Mouse (Mus musculus): ENCODE data around the gene Tlr6. TPM values are rescaled to one million over a fixed set of nuclear protein-coding genes. Genes with fewer than 3 reads are reported as not detected.

Tlr6 gene
- polyA plus RNA-seq, 1 experiment from 2014 or later: 0.32 TPM

GRCm38 (mm10) chr5:64968961-64969860, 9.3 kb upstream of the Tlr6 start:
- Histone ChIP-seq H3K36me3 (ENCODE audit: insufficient read depth, low read length) (no peaks in the 10 kb centered on the region), H3K9me3 (replicated peaks; ENCODE audit: low read length) (no peaks in the 10 kb centered on the region), H3K4me3 (replicated peaks; ENCODE audit: low read depth, low read length) (peak overlapping the region; percentile 79), H3K4me2 (ENCODE audit: low read length) (peak overlapping the region; percentile 84), H3K9ac (ENCODE audit: low read depth, low read length) (peak overlapping the region; percentile 90), H3K27me3 (ENCODE audit: insufficient read depth, low read length) (no peaks in the 10 kb centered on the region), H3K4me1 (replicated peaks; ENCODE audit: insufficient read depth, low read length) (no peaks in the 10 kb centered on the region; the same call in 1 of the 2 replicates), H3K27ac (peak overlapping the region; percentile 83)
- 7% methylated on average over 14 of the region's 14 CpGs for WGBS
- ATAC-seq (replicated peaks; ENCODE audit: low FRiP score, low read depth): peak; percentile 71
- peak; percentile 65 for DNase-seq (ENCODE audit: low spot score)
- TF ChIP-seq CTCF (IDR thresholded peaks at IDR 0.05; ENCODE audit: low read depth): no peak; the same call in 1 of the 2 replicates

- Histone ChIP-seq H3K9me3 (replicated peaks; ENCODE audit: low read length) (no peaks in the 10 kb centered on the region), H3K27ac (no peak overlapping the region), H3K4me3 (replicated peaks; ENCODE audit: low read depth, low read length) (no peak overlapping the region), H3K9ac (ENCODE audit: low read depth, low read length) (no peak overlapping the region), H3K4me2 (ENCODE audit: low read length) (no peak overlapping the region), H3K4me1 (replicated peaks; ENCODE audit: insufficient read depth, low read length) (no peaks in the 10 kb centered on the region), H3K27me3 (ENCODE audit: insufficient read depth, low read length) (no peaks in the 10 kb centered on the region), H3K36me3 (ENCODE audit: insufficient read depth, low read length) (no peaks in the 10 kb centered on the region)
- 83% methylated on average over 3 of the region's 3 CpGs for WGBS
- DNase-seq (ENCODE audit: low spot score): no peak
- no peak for ATAC-seq (replicated peaks; ENCODE audit: low FRiP score, low read depth)
- TF ChIP-seq CTCF (IDR thresholded peaks at IDR 0.05; ENCODE audit: low read depth): no peak
Observed at GRCm38 (mm10) chr5:64963735-64964134, 3.8 kb upstream of the Tlr6 start.

DNA sequence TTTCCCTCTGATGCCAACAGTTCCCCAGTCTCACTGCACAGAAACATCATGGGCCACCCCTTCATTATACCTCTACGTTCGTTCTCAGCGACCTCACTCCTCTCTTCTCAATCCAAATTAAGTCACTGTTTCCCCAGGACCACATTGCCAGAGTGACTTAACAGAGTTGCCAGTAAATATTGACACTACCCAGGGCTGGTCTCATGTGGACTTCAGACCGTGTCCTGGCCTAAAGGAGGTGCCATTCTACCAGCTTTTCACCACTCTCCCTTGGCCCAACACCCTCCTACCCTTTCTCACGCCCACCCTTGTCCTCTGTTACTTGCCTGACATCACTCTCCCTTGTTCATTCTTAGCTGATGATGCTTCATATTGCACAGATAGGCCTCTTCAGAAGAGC, 3.4 kb upstream of the Tlr6 start:
- no peak for DNase-seq (ENCODE audit: low spot score)
- no peak for ATAC-seq (replicated peaks; ENCODE audit: low FRiP score, low read depth)
- H3K27me3 ChIP-seq (ENCODE audit: insufficient read depth, low read length): no peaks in the 10 kb centered on the region
- no peak overlapping the region for H3K9ac ChIP-seq (ENCODE audit: low read depth, low read length)
- no peak overlapping the region for H3K4me2 ChIP-seq (ENCODE audit: low read length)
- no peak for TF ChIP-seq CTCF (IDR thresholded peaks at IDR 0.05; ENCODE audit: low read depth)
- no peaks in the 10 kb centered on the region for H3K9me3 ChIP-seq (replicated peaks; ENCODE audit: low read length)
- H3K4me3 ChIP-seq (replicated peaks; ENCODE audit: low read depth, low read length): no peak overlapping the region
- no peaks in the 10 kb centered on the region for H3K36me3 ChIP-seq (ENCODE audit: insufficient read depth, low read length)
- H3K27ac ChIP-seq: no peak overlapping the region
- 85% methylated on average over 5 of the region's 5 CpGs for WGBS
- no peaks in the 10 kb centered on the region for H3K4me1 ChIP-seq (replicated peaks; ENCODE audit: insufficient read depth, low read length)

DNA sequence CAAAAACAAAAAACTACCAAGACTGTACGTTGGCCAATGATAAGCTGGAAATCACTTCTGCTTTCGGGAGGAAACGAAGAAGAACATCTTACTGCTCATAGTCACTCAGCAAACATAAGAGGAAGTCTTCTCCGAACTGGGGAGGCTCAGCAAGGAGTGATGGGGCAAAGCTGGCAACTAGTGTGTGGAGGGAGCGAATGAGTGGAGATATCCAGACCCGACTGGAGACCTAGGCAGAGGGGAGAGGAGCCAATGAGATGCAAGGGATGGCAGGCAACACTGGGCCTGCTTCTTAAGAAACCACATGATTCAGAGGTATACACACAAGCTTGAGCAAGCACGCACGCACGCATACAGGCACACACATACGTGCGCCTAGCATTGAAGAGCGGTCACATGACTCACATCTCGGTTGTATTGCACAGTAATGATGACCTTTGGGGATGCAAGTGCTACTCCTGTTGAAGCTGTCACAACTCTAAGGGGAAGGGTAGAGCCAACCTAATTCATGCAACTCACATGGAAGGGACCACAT, 1.0 kb upstream of the Tlr6 start:
- H3K36me3 ChIP-seq (ENCODE audit: insufficient read depth, low read length): no peaks in the 10 kb centered on the region
- H3K27me3 ChIP-seq (ENCODE audit: insufficient read depth, low read length): no peaks in the 10 kb centered on the region
- no peaks in the 10 kb centered on the region for H3K9me3 ChIP-seq (replicated peaks; ENCODE audit: low read length)
- ATAC-seq (replicated peaks; ENCODE audit: low FRiP score, low read depth) (no peak), DNase-seq (ENCODE audit: low spot score) (no peak)
- H3K4me2 ChIP-seq (ENCODE audit: low read length): no peak overlapping the region
- H3K4me1 ChIP-seq (replicated peaks; ENCODE audit: insufficient read depth, low read length): no peaks in the 10 kb centered on the region
- no peak for TF ChIP-seq CTCF (IDR thresholded peaks at IDR 0.05; ENCODE audit: low read depth)
- H3K27ac ChIP-seq: no peak overlapping the region
- no peak overlapping the region for H3K9ac ChIP-seq (ENCODE audit: low read depth, low read length)
- no peak overlapping the region for H3K4me3 ChIP-seq (replicated peaks; ENCODE audit: low read depth, low read length)
- WGBS: 92% methylated on average over 13 of the region's 13 CpGs

DNA sequence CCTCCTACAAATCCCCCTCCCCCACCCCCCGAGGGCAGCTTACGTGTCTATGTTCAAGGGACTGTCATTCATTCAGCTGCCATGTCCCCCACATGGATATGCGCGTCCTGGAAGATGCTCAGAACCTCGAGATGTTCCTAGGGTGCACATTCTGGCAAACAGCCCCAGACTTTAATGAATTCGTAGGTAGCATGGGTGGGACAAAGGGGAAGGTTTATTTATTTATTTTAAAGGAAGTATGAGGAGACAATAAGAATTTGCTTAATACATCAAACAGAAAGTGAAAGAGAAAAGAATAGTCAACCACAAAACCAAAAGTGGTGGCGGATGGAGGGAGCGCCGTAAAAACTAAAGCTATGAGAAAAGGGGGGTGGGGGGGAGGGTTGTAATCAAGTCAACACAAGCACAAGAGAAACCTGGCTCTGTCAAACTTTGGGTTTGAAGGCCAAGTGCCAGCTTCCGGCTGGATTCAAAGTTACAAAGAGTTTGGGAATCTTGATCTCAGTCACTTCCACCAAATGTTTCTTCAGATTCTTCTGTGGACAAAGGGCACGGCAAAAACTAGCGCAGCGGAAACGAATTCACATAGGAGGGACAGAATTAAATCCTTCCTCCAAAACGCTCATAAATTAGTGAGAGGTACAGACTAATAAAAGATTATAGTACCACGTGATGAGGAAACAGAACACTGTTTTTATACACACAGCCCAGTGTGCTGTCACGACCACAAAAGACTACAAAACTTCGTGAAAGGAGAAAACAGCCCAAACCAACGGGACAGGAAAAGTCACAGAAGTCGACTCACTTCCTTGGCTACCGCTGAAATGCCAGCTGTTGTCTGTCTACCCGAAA, 680 bp downstream of the Tlr6 start:
- no peak for TF ChIP-seq CTCF (IDR thresholded peaks at IDR 0.05; ENCODE audit: low read depth)
- DNase-seq (ENCODE audit: low spot score): peak; percentile 74
- Histone ChIP-seq H3K9me3 (replicated peaks; ENCODE audit: low read length) (no peaks in the 10 kb centered on the region), H3K36me3 (ENCODE audit: insufficient read depth, low read length) (no peaks in the 10 kb centered on the region), H3K27me3 (ENCODE audit: insufficient read depth, low read length) (no peaks in the 10 kb centered on the region), H3K4me1 (replicated peaks; ENCODE audit: insufficient read depth, low read length) (no peaks in the 10 kb centered on the region), H3K9ac (ENCODE audit: low read depth, low read length) (no peak overlapping the region), H3K4me3 (replicated peaks; ENCODE audit: low read depth, low read length) (0 out of 2 replicates have a peak overlapping the region, but pooled peaks have one; percentile 5), H3K4me2 (ENCODE audit: low read length) (peak overlapping the region; percentile 38), H3K27ac (peak overlapping the region; percentile 37; the same call in 1 of the 2 replicates)
- 0 out of 2 replicates have a peak, but pooled peaks have one; percentile 40 for ATAC-seq (replicated peaks; ENCODE audit: low FRiP score, low read depth)
- WGBS: 62% methylated on average over 22 of the region's 22 CpGs

DNA sequence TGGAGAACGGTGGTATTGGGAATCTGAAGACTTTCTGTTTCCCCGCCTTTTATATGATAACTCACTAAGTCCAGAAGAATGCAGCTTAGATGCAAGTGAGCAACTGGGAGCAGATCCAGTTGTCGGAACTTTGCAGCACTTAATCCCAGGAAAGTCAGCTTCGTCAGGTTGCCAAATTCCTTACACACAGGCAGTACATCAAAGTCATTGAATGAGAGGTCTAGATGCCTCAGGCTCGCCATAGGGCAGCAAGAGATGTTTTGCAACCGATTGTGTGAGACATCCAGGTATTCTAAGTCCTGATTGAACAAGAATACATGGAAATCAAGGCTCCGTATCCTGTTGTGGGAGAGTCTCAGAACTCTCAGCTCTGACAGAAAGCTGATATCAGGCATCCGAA, 5.0 kb downstream of the Tlr6 start:
- WGBS: 69% methylated on average over 8 of the region's 8 CpGs
- Histone ChIP-seq H3K9me3 (replicated peaks; ENCODE audit: low read length) (no peaks in the 10 kb centered on the region), H3K9ac (ENCODE audit: low read depth, low read length) (no peak overlapping the region), H3K36me3 (ENCODE audit: insufficient read depth, low read length) (no peaks in the 10 kb centered on the region), H3K27me3 (ENCODE audit: insufficient read depth, low read length) (no peaks in the 10 kb centered on the region), H3K4me2 (ENCODE audit: low read length) (no peak overlapping the region), H3K4me1 (replicated peaks; ENCODE audit: insufficient read depth, low read length) (no peaks in the 10 kb centered on the region), H3K4me3 (replicated peaks; ENCODE audit: low read depth, low read length) (no peak overlapping the region), H3K27ac (no peak overlapping the region)
- ATAC-seq (replicated peaks; ENCODE audit: low FRiP score, low read depth) (no peak), DNase-seq (ENCODE audit: low spot score) (peak; percentile 7)
- no peak for TF ChIP-seq CTCF (IDR thresholded peaks at IDR 0.05; ENCODE audit: low read depth)
